In genomic region chr12:11803162-11803561, GRCm38 (mm10) we compare ENCODE assay signal across 27 mouse cellular contexts.
DNase-seq lines count a peak whose midpoint lies in the region; TF ChIP-seq lines count a peak whose summit lies in the region.
"Had no signal": no experiment of that assay in that cellular context is flagged by ENCODE, and none has a peak within 500 bp of the region (broad histone marks: within the 10 kb centered on the region; RNA-seq: fewer than 3 reads in every experiment).

No protein-coding gene starts in this region.

- TF ChIP-seq CTCF in layer of hippocampus, adult 2 months (conservative IDR thresholded peaks at IDR 0.05) = no peak

- peak overlapping the region; percentile 41; the same call in 1 of the 2 replicates for H3K27ac ChIP-seq in layer of hippocampus, adult 2 months
- H3K27ac ChIP-seq: hindbrain, embryonic 12.5 days; liver, embryonic 12.5 days; midbrain, embryonic 12.5 days; neural tube, embryonic 13.5 days; stomach, postnatal 0 days had no signal

- DNase-seq in layer of hippocampus, adult 11-12 months (ENCODE audit: low spot score) = peak; percentile 54
- DNase-seq in layer of hippocampus, postnatal 10 days (ENCODE audit: low spot score in 2 of 2) = no peak
- peak; percentile 67 for DNase-seq in brain, adult 2 months (ENCODE audit: low read depth, low spot score)
- peak; percentile 55 to 57 for DNase-seq in layer of hippocampus, adult 2 months (ENCODE audit: low spot score in 2 of 2)
- DNase-seq in layer of hippocampus, postnatal 36 days = peak; percentile 37 to 41
- no peak for DNase-seq in ovary, postnatal 14 days (ENCODE audit: low spot score)
- no peak for DNase-seq in kidney, adult 9 months
- DNase-seq: adrenal gland, postnatal 10 days; cerebellum, adult 11-12 months; cerebellum, postnatal 10 days; gastrocnemius, postnatal 36 days; heart, adult 18-20 months; heart, postnatal 36 days; kidney, adult 8-10 months; kidney, postnatal 10 days; liver, postnatal 0 days; lung, postnatal 4 days; right cerebral cortex, postnatal 14 days; thymus, adult 2 months; thymus, postnatal 36 days had no signal

- H3K4me3 ChIP-seq in layer of hippocampus, adult 2 months = no peak overlapping the region
- H3K4me3 ChIP-seq: erythroblast, embryonic 14.5 days; hindbrain, embryonic 12.5 days; liver, embryonic 12.5 days; megakaryocyte, embryonic 14.5 days; midbrain, embryonic 12.5 days; neural tube, embryonic 13.5 days had no signal

Comparison
In these comparisons a context has a peak if more than half of its experiments do, and no peak if none do; other contexts are left out.
1. DNase-seq: peak in layer of hippocampus, adult 11-12 months (single experiment), brain, adult 2 months (single experiment), layer of hippocampus, adult 2 months (2 of 2) and layer of hippocampus, postnatal 36 days (2 of 2); none in layer of hippocampus, postnatal 10 days (0 of 2), ovary, postnatal 14 days (single experiment) and kidney, adult 9 months (single experiment).